Mouse (Mus musculus) T-helper 1 cell (primary cell): Measurements from ENCODE around the gene Polr2g.

Experiments used
- in situ Hi-C: fragments of 300-600 bp; cut with MboI, MseI; formaldehyde crosslinking; loops from one replicate; pipeline ENCODE4 v1.15.1; 2025; ENCODE audit warnings: high pct_unique_total_duplicates

The Polr2g gene

GRCm38 (mm10) chr19:8798264-8798946 is at the start of gene Polr2g:
Polr2g (minus strand) TSS chr19:8798577.
- in situ Hi-C loops, result no loop called here

GRCm38 (mm10) chr19:8844371-8845129 is 46.2 kb upstream of the Polr2g start:
- in situ Hi-C loops, result loop anchor here (5.0 to 25.0 kb wide), 2 partner anchors 268 to 1043 kb away; partner anchors contain the start of gene Incenp

- in situ Hi-C loops, result loop anchor here (25.0 kb wide), 1 partner anchor 1044 kb away; the partner anchor contains the start of gene Incenp
Measured at GRCm38 (mm10) chr19:8842961-8843360, 44.6 kb upstream of the Polr2g start.

- in situ Hi-C loops, result loop anchor here (25.0 kb wide), 1 partner anchor 1046 kb away; the partner anchor contains the start of gene Incenp
Measured at GRCm38 (mm10) chr19:8841012-8841411, 42.6 kb upstream of the Polr2g start.

GRCm38 (mm10) chr19:8839908-8840791 is 41.8 kb upstream of the Polr2g start:
- in situ Hi-C loops, result loop anchor here (5.0 to 25.0 kb wide), 3 partner anchors 32 to 1047 kb away; partner anchors contain the start of genes Incenp and Ubxn1

GRCm38 (mm10) chr19:8839103-8839907 is 40.9 kb upstream of the Polr2g start, which contains the start of gene Gng3:
Gng3 (minus strand) TSS chr19:8839194.
- in situ Hi-C loops, result loop anchor here (5.0 to 25.0 kb wide), 3 partner anchors 33 to 1048 kb away; partner anchors contain the start of genes Incenp and Ubxn1

GRCm38 (mm10) chr19:8838041-8838730 is 39.8 kb upstream of the Polr2g start:
- in situ Hi-C loops, result loop anchor here (5.0 to 25.0 kb wide), 3 partner anchors 34 to 1049 kb away; partner anchors contain the start of genes Incenp and Ubxn1

GRCm38 (mm10) chr19:8837251-8837791 is 38.9 kb upstream of the Polr2g start, which contains the start of gene Bscl2:
Bscl2 (plus strand) TSS chr19:8837467.
- in situ Hi-C loops, result loop anchor here (5.0 to 25.0 kb wide), 3 partner anchors 35 to 1050 kb away; partner anchors contain the start of genes Incenp and Ubxn1

- in situ Hi-C loops, result loop anchor here (5.0 to 25.0 kb wide), 3 partner anchors 36 to 1051 kb away; partner anchors contain the start of genes Incenp and Ubxn1
Measured at GRCm38 (mm10) chr19:8836327-8836726, 38.0 kb upstream of the Polr2g start.

GRCm38 (mm10) chr19:8832971-8833370 is 34.6 kb upstream of the Polr2g start:
- in situ Hi-C loops, result loop anchor here (25.0 kb wide), 1 partner anchor 1054 kb away; the partner anchor contains the start of gene Incenp

- in situ Hi-C loops, result loop anchor here (25.0 kb wide), 1 partner anchor 1056 kb away; the partner anchor contains the start of gene Incenp
Measured at GRCm38 (mm10) chr19:8831262-8831661, 32.9 kb upstream of the Polr2g start.

- in situ Hi-C loops, result loop anchor here (25.0 kb wide), 1 partner anchor 1057 kb away; the partner anchor contains the start of gene Incenp
Measured at GRCm38 (mm10) chr19:8830664-8831063, 32.3 kb upstream of the Polr2g start.

GRCm38 (mm10) chr19:8829660-8830059 is 31.3 kb upstream of the Polr2g start, which contains the start of gene AC129217.1:
AC129217.1 (plus strand) TSS chr19:8829773.
- in situ Hi-C loops, result loop anchor here (25.0 kb wide), 1 partner anchor 1058 kb away; the partner anchor contains the start of gene Incenp

- in situ Hi-C loops, result loop anchor here (5.0 kb wide), 1 partner anchor 65 kb away; the partner anchor contains the start of gene Nxf1
Measured at GRCm38 (mm10) chr19:8822696-8823095, 24.3 kb upstream of the Polr2g start.

- in situ Hi-C loops, result loop anchor here (5.0 kb wide), 1 partner anchor 64 kb away; the partner anchor contains the start of gene Nxf1
Measured at GRCm38 (mm10) chr19:8821146-8821545, 22.8 kb upstream of the Polr2g start.

- in situ Hi-C loops, result loop anchor here (5.0 kb wide), 1 partner anchor 63 kb away; the partner anchor contains the start of gene Nxf1
Measured at GRCm38 (mm10) chr19:8820424-8820956, 22.1 kb upstream of the Polr2g start.

- in situ Hi-C loops, result loop anchor here (5.0 kb wide), 3 partner anchors 43 to 77 kb away; partner anchors contain the start of genes Ganab and Nxf1
Measured at GRCm38 (mm10) chr19:8819596-8820423, 21.4 kb upstream of the Polr2g start, which contains the start of gene Hnrnpul2. Hnrnpul2 (plus strand) TSS chr19:8820010.
